Mouse (Mus musculus): ENCODE measurements at regions not wholly inside any gene's neighbourhood (a gene's known extent, or its start where the extent isn't known, plus 50 kb on each side); places are given as distances from the start of the nearest gene placed in this dataset.

DNA sequence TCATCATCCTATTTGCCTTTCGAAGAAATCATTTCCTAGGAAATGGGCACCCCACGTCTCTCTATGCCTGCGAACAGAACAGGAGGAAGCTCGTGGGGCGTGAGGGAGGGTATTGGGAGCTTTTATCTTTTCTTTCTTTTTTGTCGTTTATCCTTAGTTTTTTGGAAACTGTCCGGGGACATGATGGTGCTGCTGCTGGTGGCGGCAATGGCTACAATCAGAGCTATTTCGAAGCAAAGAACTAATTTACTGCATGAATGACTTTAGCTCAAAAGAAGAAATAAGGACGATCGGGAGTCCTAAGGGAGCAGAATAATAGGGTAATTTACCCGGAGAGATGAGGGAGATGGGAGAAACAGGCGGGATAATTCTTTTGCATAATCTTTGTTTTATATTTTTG, 119.9 kb downstream of the Tmem132e start:
- no peak for ATAC-seq (replicated peaks; ENCODE audit: insufficient number of reproducible peaks, low FRiP score, low TSS enrichment, poor library complexity, severe bottlenecking)
